Mouse (Mus musculus) thymus, adult 2 months (tissue): ENCODE results near the gene Vmn1r217.

Experiments used
- CTCF ChIP-seq: fragments of 200-500 bp; IDR thresholded peaks from 2 replicates; pipeline ENCODE4 v1.5.1; 2012; ENCODE audit warnings: mild to moderate bottlenecking, control low read depth, low read length, moderate library complexity, borderline replicate concordance; ENCODE audit not compliant: control insufficient read depth, poor library complexity, insufficient read depth; ENCODE audit errors: extremely low read depth
- POLR2A ChIP-seq: fragments of 200-500 bp; IDR thresholded peaks from 2 replicates; pipeline ENCODE4 v1.6.1; 2012; ENCODE audit warnings: mild to moderate bottlenecking, low read length, control low read depth, moderate library complexity; ENCODE audit not compliant: control insufficient read depth, poor library complexity, insufficient read depth; ENCODE audit errors: extremely low read depth

- TF ChIP-seq CTCF (no peak), POLR2A (no peak)
Measured at GRCm38 (mm10) chr13:23069312-23069711, 48.7 kb downstream of the Vmn1r217 start.
